Mouse (Mus musculus) adipose tissue, adult 10 weeks (tissue): ENCODE data around the gene Oosp3. TPM values are rescaled to one million over a fixed set of nuclear protein-coding genes. Genes with fewer than 3 reads are reported as not detected.

ENCODE experiments used
- polyA plus RNA-seq: library from polyadenylated mRNA; stranded (reverse); fragments of 350-450 nt; fragmentation: Illumina TruSeq; extraction: RNeasy Lipid Tissue Mini Kit (QIAGEN cat#74804); gene quantifications from one replicate; pipeline ENCODE4 v1.2.3, GENCODE M21; 2014; ENCODE audit warnings: low read depth, low replicate concordance

The Oosp3 gene
- polyA plus RNA-seq, result not detected

GRCm38 (mm10) chr19:11696755-11697154 is at the start of gene Oosp3:
TSS of gene Oosp3 (plus strand) at chr19:11697055.

DNA sequence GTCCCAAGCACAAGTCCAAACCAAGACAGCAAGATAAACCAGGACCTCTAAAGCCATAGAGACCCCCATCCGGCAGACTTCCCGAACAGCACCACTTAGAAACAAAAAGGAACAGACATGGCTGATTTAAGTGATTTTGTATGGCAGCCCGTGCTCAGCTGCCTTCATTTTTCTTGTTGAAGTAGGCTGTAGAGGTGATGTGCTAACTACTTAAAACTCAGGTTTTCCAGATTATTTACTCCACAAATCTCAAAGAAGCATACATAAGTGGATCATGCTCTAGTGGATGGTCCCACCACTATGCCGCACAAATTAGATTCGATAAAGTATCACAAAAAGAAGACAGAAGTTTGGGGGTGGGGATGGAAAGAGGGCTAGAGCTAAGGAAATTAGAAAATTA is 36.4 kb upstream of the Oosp3 start, which contains the start of gene Oosp2:
TSS of gene Oosp2 (minus strand) at position 101 of the 400 bp plus-strand sequence.

DNA sequence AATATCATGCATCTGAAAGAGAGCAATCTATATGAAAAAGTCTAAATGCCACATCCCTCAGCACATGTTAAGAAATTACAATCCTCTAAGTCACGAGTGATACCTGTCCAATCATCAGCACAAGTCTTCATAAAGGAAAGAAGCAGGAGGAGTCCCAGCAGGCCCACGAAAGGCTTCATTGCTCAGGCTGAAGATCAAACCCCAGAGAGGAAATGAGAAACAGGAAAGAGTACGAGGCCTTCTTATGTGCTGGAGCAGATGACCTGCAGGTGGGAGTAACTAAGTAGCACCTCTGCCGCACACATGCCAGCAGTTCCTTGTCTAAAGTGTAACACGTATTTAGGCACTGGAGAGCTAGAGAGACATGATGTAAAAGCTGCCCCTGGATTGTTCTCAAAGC is 6.0 kb upstream of the Oosp3 start, which contains the start of gene Oosp1:
TSS of gene Oosp1 (minus strand) at position 312 of the 400 bp plus-strand sequence.

GRCm38 (mm10) chr19:11747298-11747697 is 50.4 kb downstream of the Oosp3 start, which contains the start of gene Gif:
TSS of gene Gif (plus strand) at chr19:11747554.

Other genes with a start within 250 kb of the Oosp3 start
- 12.9 TPM for gene Ms4a6c, start 227.7 kb upstream of the Oosp3 start, polyA plus RNA-seq
- 0.84 TPM for gene Gm8369, start 211.1 kb upstream of the Oosp3 start, polyA plus RNA-seq
- 11.3 TPM for gene Ms4a6b, start 180.5 kb upstream of the Oosp3 start, polyA plus RNA-seq
- 20.0 TPM for gene Ms4a4d, start 160.3 kb upstream of the Oosp3 start, polyA plus RNA-seq
- 5.1 TPM for gene Ms4a6d, start 92.2 kb upstream of the Oosp3 start, polyA plus RNA-seq
- 0.12 TPM for gene Ms4a2, start 73.3 kb upstream of the Oosp3 start, polyA plus RNA-seq
- gene Ms4a3, start 56.2 kb upstream of the Oosp3 start, polyA plus RNA-seq, result not detected
- not detected for gene Oosp2, start 36.5 kb upstream of the Oosp3 start, polyA plus RNA-seq
- not detected for gene Oosp1, start 5.9 kb upstream of the Oosp3 start, polyA plus RNA-seq
- gene Gif, start 50.5 kb downstream of the Oosp3 start, polyA plus RNA-seq, result not detected
- 31.4 TPM for gene Mrpl16, start 73.3 kb downstream of the Oosp3 start, polyA plus RNA-seq
- gene Stx3, start 122.3 kb downstream of the Oosp3 start, polyA plus RNA-seq, result 22.8 TPM
- not detected for gene Olfr1417, start 142.2 kb downstream of the Oosp3 start, polyA plus RNA-seq
- gene Olfr1418, start 164.0 kb downstream of the Oosp3 start, polyA plus RNA-seq, result not detected
- gene Olfr1419, start 178.1 kb downstream of the Oosp3 start, polyA plus RNA-seq, result not detected
- not detected for gene Olfr1420, start 189.5 kb downstream of the Oosp3 start, polyA plus RNA-seq
- 13.5 TPM for gene Patl1, start 215.3 kb downstream of the Oosp3 start, polyA plus RNA-seq